Mouse (Mus musculus): ENCODE measurements around the gene Mypn.

Gene Mypn

GRCm38 (mm10) chr10:63203728-63204127 lies at the start of gene Mypn:
Gene Mypn, minus strand, starts transcription at chr10:63203952.
- DNase-seq: no peak

DNA sequence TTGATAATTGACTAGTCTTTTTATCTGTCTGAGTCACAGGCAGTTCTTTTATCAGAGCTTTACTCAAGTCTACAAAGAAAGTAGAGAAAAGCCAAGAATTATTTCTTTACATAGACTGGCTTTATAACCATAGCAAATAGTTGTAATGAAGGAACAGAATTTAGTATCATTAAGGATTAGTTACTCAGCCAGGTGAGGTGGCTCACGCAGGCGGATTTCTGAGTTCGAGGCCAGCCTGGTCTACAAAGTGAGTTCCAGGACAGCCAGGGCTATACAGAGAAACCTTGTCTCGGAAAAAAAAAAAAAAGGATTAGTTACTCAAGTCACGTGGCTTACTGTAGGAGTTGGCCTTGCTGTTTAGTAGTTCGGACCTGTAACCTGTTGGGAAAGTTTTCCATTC lies 44.7 kb upstream of the Mypn start:
- no peak for DNase-seq

GRCm38 (mm10) chr10:63247457-63247856 lies 43.7 kb upstream of the Mypn start:
- DNase-seq: no peak

- no peak for DNase-seq
Observed at GRCm38 (mm10) chr10:63245846-63246245, 42.1 kb upstream of the Mypn start.

GRCm38 (mm10) chr10:63244746-63245145 lies 41.0 kb upstream of the Mypn start:
- no peak for DNase-seq

DNA sequence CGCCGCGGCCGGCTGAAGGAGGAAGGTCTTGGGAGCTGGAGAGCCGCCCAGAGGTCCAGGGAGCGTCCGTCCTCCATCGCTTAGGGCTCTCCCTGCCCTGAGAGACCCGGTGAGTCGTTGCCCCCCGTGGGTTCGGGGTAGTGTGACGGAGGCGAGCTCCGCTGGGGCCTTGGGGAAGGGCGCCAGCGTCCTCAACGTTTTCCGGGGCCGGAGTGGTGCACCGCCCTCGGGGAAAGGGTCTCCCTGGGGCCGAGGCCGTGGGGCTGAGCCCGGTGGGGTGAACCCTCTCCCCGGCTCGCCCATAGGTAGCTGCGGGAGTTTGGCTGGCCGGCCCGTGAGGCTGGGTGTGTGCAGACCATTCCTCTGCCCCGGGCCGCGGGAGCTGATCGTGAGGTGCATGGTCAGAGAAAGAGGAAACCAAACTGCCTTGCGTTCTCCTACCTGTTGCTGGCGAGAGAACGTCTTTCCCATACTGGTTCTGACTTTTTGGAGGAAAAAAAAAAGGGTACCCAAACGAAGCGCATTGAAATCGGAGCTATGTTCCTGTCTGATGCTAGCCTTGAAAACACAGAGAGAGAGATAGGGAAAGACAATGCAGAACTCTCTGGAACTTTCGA lies 40.4 kb upstream of the Mypn start:
- DNase-seq: peak in 1 of 2 experiments; percentile 63

- peak; percentile 92 to 94 for DNase-seq
Observed at GRCm38 (mm10) chr10:63243493-63244054, 39.8 kb upstream of the Mypn start, which contains the start of gene Herc4. Gene Herc4, plus strand, starts transcription at chr10:63243810.

- DNase-seq: no peak
Observed at GRCm38 (mm10) chr10:63242798-63243435, 39.2 kb upstream of the Mypn start.

GRCm38 (mm10) chr10:63240868-63241271 lies 37.1 kb upstream of the Mypn start:
- peak in 1 of 2 experiments; percentile 17 for DNase-seq

- no peak for DNase-seq
Observed at GRCm38 (mm10) chr10:63239848-63240247, 36.1 kb upstream of the Mypn start.

- no peak for DNase-seq
Observed at GRCm38 (mm10) chr10:63238090-63238489, 34.3 kb upstream of the Mypn start.

GRCm38 (mm10) chr10:63237206-63237605 lies 33.5 kb upstream of the Mypn start:
- no peak for DNase-seq

GRCm38 (mm10) chr10:63236663-63237062 lies 32.9 kb upstream of the Mypn start:
- DNase-seq: no peak

- no peak for DNase-seq
Observed at GRCm38 (mm10) chr10:63235889-63236288, 32.1 kb upstream of the Mypn start.

GRCm38 (mm10) chr10:63234133-63234532 lies 30.4 kb upstream of the Mypn start:
- no peak for DNase-seq

DNA sequence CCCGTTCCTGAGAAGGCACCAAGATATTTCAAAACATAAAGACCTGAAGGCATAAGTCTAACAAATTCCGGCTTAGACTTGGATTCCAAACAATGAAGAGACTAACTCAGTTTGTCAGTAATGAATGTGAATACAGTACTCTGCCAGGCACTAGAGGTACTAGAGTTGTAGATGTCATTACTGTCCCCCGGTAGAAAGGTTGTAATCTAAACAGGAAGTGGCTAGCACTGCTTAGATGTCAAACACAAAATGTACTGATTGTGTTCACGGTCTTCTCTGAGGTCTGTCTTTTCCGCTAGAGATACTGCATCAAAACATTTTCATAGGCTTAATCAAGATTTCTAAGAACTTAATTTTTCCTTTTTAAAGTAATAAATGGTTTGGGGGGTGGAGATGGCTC lies 27.9 kb upstream of the Mypn start:
- DNase-seq: no peak

GRCm38 (mm10) chr10:63230854-63231253 lies 27.1 kb upstream of the Mypn start:
- no peak for DNase-seq

- DNase-seq: no peak
Observed at GRCm38 (mm10) chr10:63230266-63230665, 26.5 kb upstream of the Mypn start.

DNA sequence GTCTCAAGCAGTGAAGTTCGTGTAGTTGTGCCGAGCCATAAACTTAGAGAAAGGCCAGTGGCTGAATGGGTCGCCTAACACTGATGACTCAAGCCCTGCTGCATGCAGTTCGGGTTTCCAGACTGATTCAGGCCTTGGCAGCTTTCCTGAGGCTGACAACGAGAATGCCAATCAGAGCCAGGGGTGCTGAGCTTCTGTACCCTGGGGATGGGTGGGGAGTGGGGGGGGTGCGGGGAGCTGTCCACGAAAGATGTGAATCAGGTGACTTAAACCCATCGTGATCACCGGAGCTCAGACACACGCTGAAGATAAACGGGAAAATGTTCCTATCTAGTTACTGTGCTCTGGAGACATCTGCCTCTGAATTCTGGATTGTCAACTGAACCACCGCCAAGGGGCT lies 20.6 kb upstream of the Mypn start:
- no peak for DNase-seq

- DNase-seq: no peak
Observed at GRCm38 (mm10) chr10:63221081-63221783, 17.5 kb upstream of the Mypn start.

DNA sequence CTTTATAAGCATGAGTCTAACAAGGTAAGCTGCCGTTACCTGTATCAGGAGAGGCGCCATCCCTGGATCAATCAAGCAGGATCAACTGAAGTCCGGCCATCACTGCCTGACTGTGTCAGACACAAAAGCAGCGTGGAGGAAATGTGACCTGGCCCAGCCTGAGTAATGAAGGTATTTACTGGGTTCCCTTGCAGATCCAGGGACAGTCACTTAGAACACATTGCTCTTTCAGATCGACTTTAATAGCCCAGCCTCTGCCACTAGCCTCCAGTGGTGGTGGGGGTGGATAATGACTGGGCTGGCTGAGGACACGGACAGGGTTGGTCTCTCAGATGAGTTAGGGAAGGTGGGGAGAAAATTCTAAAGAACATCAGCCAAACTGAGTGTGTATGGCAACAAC lies 5.1 kb upstream of the Mypn start:
- DNase-seq: no peak

DNA sequence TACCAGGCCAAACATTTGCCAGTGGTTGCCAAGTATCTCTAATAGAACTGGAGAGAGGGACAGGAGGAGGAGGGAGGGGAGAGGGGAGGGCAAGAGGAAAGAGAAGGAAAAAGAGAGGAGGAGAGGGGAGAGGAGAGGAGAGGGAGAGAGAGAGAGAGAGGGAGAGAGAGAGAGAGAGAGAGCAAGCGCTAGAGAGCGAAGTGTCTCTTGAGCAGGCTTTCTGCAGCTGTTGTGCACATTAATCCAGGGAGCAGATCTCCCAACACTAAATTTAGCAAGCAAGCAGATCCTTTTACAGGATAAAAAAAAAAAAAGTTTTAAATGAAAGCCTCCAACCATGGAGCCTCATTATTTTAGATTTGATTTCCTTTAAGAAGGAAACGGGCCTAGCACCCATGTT lies 750 bp downstream of the Mypn start:
- DNase-seq: no peak

GRCm38 (mm10) chr10:63201534-63201933 lies 2.2 kb downstream of the Mypn start:
- DNase-seq: no peak

GRCm38 (mm10) chr10:63199008-63199407 lies 4.7 kb downstream of the Mypn start:
- DNase-seq: no peak
